Mouse (Mus musculus): ENCODE data around the gene Glb1. TPM values are rescaled to one million over a fixed set of nuclear protein-coding genes. Genes with fewer than 3 reads are reported as not detected.
"Not testable (repeated sequence)": the region's sequence is repeated elsewhere in the genome, so short reads cannot be mapped to it uniquely, and the experiment has no call there.

Glb1 gene
- polyA plus RNA-seq, 1 experiment from 2014 or later: 58.4 TPM

GRCm38 (mm10) chr9:114506564-114506963 lies 105.7 kb downstream of the Glb1 start:
- ATAC-seq (replicated peaks; ENCODE audit: low FRiP score): no peak
- Histone ChIP-seq H3K27ac (no peak overlapping the region), H3K9ac (no peak overlapping the region), H3K36me3 (peaks cover 35% of the 10 kb centered on the region), H3K27me3 (no peaks in the 10 kb centered on the region), H3K4me2 (no peak overlapping the region), H3K9me3 (replicated peaks) (peaks cover 3% of the 10 kb centered on the region; the same call in 1 of the 2 replicates), H3K4me3 (replicated peaks) (no peak overlapping the region), H3K4me1 (no peaks in the 10 kb centered on the region)
- 63% methylated on average over 4 of the region's 4 CpGs for WGBS

- 89% methylated on average over 9 of the region's 9 CpGs for WGBS
- H3K36me3 ChIP-seq: peaks cover 43% of the 10 kb centered on the region
Measured at GRCm38 (mm10) chr9:114507421-114507820, 106.5 kb downstream of the Glb1 start.

GRCm38 (mm10) chr9:114509785-114510184 lies 108.9 kb downstream of the Glb1 start:
- H3K27me3 ChIP-seq: no peaks in the 10 kb centered on the region
- H3K27ac ChIP-seq: no peak overlapping the region
- no peaks in the 10 kb centered on the region for H3K4me1 ChIP-seq
- no peak overlapping the region for H3K4me2 ChIP-seq
- H3K9me3 ChIP-seq (replicated peaks): peaks cover 24% of the 10 kb centered on the region
- H3K9ac ChIP-seq: no peak overlapping the region
- H3K4me3 ChIP-seq (replicated peaks): no peak overlapping the region
- H3K36me3 ChIP-seq: peaks cover 67% of the 10 kb centered on the region
- no peak for ATAC-seq (replicated peaks; ENCODE audit: low FRiP score)
- WGBS: 98% methylated on average over 9 of the region's 9 CpGs

More at GRCm38 (mm10) chr9:114507421-114507820, 106.5 kb downstream of the Glb1 start:
- no peaks in the 10 kb centered on the region for H3K4me1 ChIP-seq
- no peak overlapping the region for H3K9ac ChIP-seq
- H3K27ac ChIP-seq: no peak overlapping the region
- H3K4me3 ChIP-seq (replicated peaks): no peak overlapping the region
- H3K27me3 ChIP-seq: no peaks in the 10 kb centered on the region
- ATAC-seq (replicated peaks; ENCODE audit: low FRiP score): no peak
- H3K9me3 ChIP-seq (replicated peaks): peaks cover 7% of the 10 kb centered on the region
- H3K4me2 ChIP-seq: no peak overlapping the region

- peaks cover 69% of the 10 kb centered on the region for H3K36me3 ChIP-seq
- no peak overlapping the region for H3K27ac ChIP-seq
- peaks cover 24% of the 10 kb centered on the region for H3K9me3 ChIP-seq (replicated peaks)
- no peak for ATAC-seq (replicated peaks; ENCODE audit: low FRiP score)
- peaks cover 7% of the 10 kb centered on the region; the same call in 1 of the 2 replicates for H3K4me1 ChIP-seq
- no peak overlapping the region for H3K4me2 ChIP-seq
- no peak overlapping the region for H3K4me3 ChIP-seq (replicated peaks)
- no peak overlapping the region for H3K9ac ChIP-seq
- 97% methylated on average over 21 of the region's 21 CpGs for WGBS
- no peaks in the 10 kb centered on the region for H3K27me3 ChIP-seq
Measured at GRCm38 (mm10) chr9:114512831-114513230, 112.0 kb downstream of the Glb1 start.

GRCm38 (mm10) chr9:114515364-114515763 lies 114.5 kb downstream of the Glb1 start, which contains the start of gene C130032M10Rik:
C130032M10Rik (plus strand) TSS chr9:114515697.
- Histone ChIP-seq H3K27ac (no peak within 1 kb of the TSS), H3K9ac (no peak within 1 kb of the TSS), H3K4me3 (replicated peaks) (no peak within 1 kb of the TSS), H3K27me3 (no peaks in the 10 kb centered on the region), H3K4me2 (no peak within 1 kb of the TSS), H3K36me3 (peaks cover 48% of the 10 kb centered on the region), H3K9me3 (replicated peaks) (peaks cover 24% of the 10 kb centered on the region), H3K4me1 (peaks cover 17% of the 10 kb centered on the region; the same call in 1 of the 2 replicates)
- WGBS: 72% methylated on average over 11 of the region's 11 CpGs
- ATAC-seq (replicated peaks; ENCODE audit: low FRiP score): no peak

GRCm38 (mm10) chr9:114517924-114518497 lies 117.1 kb downstream of the Glb1 start:
- no peak overlapping the region for H3K4me2 ChIP-seq
- peaks cover 24% of the 10 kb centered on the region for H3K36me3 ChIP-seq
- 76% methylated on average over 13 of the region's 13 CpGs for WGBS
- no peak overlapping the region for H3K9ac ChIP-seq
- no peak overlapping the region for H3K4me3 ChIP-seq (replicated peaks)
- H3K4me1 ChIP-seq: peaks cover 17% of the 10 kb centered on the region; the same call in 1 of the 2 replicates
- ATAC-seq (replicated peaks; ENCODE audit: low FRiP score): no peak
- no peaks in the 10 kb centered on the region for H3K27me3 ChIP-seq
- peaks cover 11% of the 10 kb centered on the region for H3K9me3 ChIP-seq (replicated peaks)
- H3K27ac ChIP-seq: no peak overlapping the region

GRCm38 (mm10) chr9:114518812-114519477 lies 118.1 kb downstream of the Glb1 start:
- WGBS: 55% methylated on average over 9 of the region's 9 CpGs
- peaks cover 14% of the 10 kb centered on the region for H3K36me3 ChIP-seq
- no peaks in the 10 kb centered on the region for H3K27me3 ChIP-seq
- H3K4me2 ChIP-seq: no peak overlapping the region
- peaks cover 17% of the 10 kb centered on the region; the same call in 1 of the 2 replicates for H3K4me1 ChIP-seq
- no peak overlapping the region for H3K4me3 ChIP-seq (replicated peaks)
- ATAC-seq (replicated peaks; ENCODE audit: low FRiP score): no peak
- no peak overlapping the region for H3K27ac ChIP-seq
- peaks cover 1% of the 10 kb centered on the region; the same call in 1 of the 2 replicates for H3K9me3 ChIP-seq (replicated peaks)
- no peak overlapping the region for H3K9ac ChIP-seq

- not testable (repeated sequence) for H3K4me3 ChIP-seq (replicated peaks); H3K36me3 ChIP-seq; H3K9me3 ChIP-seq (replicated peaks); ATAC-seq (replicated peaks; ENCODE audit: low FRiP score); H3K4me2 ChIP-seq; H3K9ac ChIP-seq; H3K27me3 ChIP-seq; H3K27ac ChIP-seq
- 66% methylated on average over 4 of the region's 4 CpGs for whole genome bisulfite sequencing
- peaks cover 27% of the 10 kb centered on the region for H3K4me1 ChIP-seq
Measured at GRCm38 (mm10) chr9:114520529-114520928, 119.7 kb downstream of the Glb1 start.

- WGBS: 68% methylated on average over 5 of the region's 5 CpGs
- Histone ChIP-seq H3K4me2 (no peak overlapping the region), H3K36me3 (no peaks in the 10 kb centered on the region)
Measured at GRCm38 (mm10) chr9:114522041-114522440, 121.2 kb downstream of the Glb1 start.

GRCm38 (mm10) chr9:114522501-114522900 lies 121.6 kb downstream of the Glb1 start:
- H3K27ac ChIP-seq: no peak overlapping the region
- no peak overlapping the region for H3K4me3 ChIP-seq (replicated peaks)
- no peaks in the 10 kb centered on the region for H3K27me3 ChIP-seq
- ATAC-seq (replicated peaks; ENCODE audit: low FRiP score): no peak
- no peaks in the 10 kb centered on the region for H3K9me3 ChIP-seq (replicated peaks)
- H3K36me3 ChIP-seq: no peaks in the 10 kb centered on the region
- H3K4me1 ChIP-seq: peaks cover 39% of the 10 kb centered on the region
- WGBS: 90% methylated on average over 9 of the region's 9 CpGs
- H3K4me2 ChIP-seq: no peak overlapping the region
- H3K9ac ChIP-seq: no peak overlapping the region

More at GRCm38 (mm10) chr9:114522041-114522440, 121.2 kb downstream of the Glb1 start:
- ATAC-seq (replicated peaks; ENCODE audit: low FRiP score): no peak
- Histone ChIP-seq H3K27me3 (no peaks in the 10 kb centered on the region), H3K27ac (no peak overlapping the region), H3K9ac (no peak overlapping the region), H3K4me3 (replicated peaks) (no peak overlapping the region), H3K4me1 (peaks cover 36% of the 10 kb centered on the region), H3K9me3 (replicated peaks) (no peaks in the 10 kb centered on the region)
